Mouse (Mus musculus): Measurements from ENCODE around the gene Gm10801. TPM values are rescaled to one million over a fixed set of nuclear protein-coding genes. Genes with fewer than 3 reads are reported as not detected.

Gene Gm10801
- 100 to 1,000 TPM in 1 of 2 experiments, 10 to 100 TPM in 1; 86.5 to 252 TPM for polyA plus RNA-seq (2017; shearing (Covaris generic))

DNA sequence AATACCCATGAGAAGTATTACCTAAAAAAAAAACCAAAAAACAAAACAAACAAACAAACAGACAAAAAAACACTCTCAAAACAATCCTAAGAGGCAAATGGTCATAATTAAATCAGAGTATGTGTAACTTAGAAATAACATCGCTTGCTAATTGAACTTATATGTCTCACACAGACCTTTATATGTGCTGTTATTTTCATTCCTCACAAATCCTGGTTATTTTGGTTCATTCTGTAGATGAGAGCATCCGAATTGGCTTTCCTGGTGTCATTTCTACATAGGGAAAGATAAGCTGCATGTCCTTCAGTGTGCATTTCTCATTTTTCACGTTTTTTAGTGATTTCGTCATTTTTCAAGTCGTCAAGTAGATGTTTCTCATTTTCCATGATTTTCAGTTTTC, at the start of gene Gm10801:
Gm10801 (plus strand) TSS at position 301 of the 400 bp plus-strand sequence.

DNA sequence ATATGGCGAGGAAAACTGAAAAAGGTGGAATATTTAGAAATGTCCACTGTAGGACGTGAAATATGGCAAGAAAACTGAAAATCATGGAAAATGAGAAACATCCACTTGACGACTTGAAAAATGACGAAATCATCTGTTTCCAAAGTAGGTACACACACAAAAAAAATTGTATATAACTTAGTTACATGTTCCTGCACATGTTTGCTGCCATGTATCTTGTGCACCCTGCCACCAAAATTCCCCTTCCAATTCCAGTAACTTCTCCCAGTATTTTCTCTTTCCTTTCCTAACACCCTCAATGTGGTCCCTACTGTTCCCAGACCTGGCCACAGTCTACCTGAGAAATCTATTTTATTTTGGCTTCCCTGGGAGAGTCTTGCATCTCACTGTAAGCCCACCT, 5.2 kb downstream of the Gm10801 start, which contains the start of gene Gm10800:
Gm10800 (minus strand) TSS at position 101 of the 400 bp plus-strand sequence.

Other genes with a start within 250 kb of the Gm10801 start
- 1,000 to 10,000 TPM in 1 of 2 experiments, 100 to 1,000 TPM in 1; 333 to 1,119 TPM for gene Gm10800, start 5.1 kb downstream of the Gm10801 start, polyA plus RNA-seq (2017; shearing (Covaris generic))

Data from inflammation-experienced regulatory T-cells (primary cell).